Mouse (Mus musculus) midbrain, embryonic 13.5 days (tissue): ENCODE measurements around the gene Fubp1. TPM values are rescaled to one million over a fixed set of nuclear protein-coding genes. Genes with fewer than 3 reads are reported as not detected.

ENCODE experiments used
- ATAC-seq: fragments of 200-750 bp; cut with Nextera tagmentation; 2 replicates; pipeline ENCODE4 v1.8.0; 2017; ENCODE audit warnings: mild to moderate bottlenecking, moderate TSS enrichment, moderate library complexity
- H3K27ac ChIP-seq: fragments of 300-500 bp; sonication (generic); 2 replicates; pipeline ENCODE4 v1.5.1; 2015; ENCODE audit warnings: inconsistent platforms, mild to moderate bottlenecking, moderate library complexity
- H3K27me3 ChIP-seq: fragments of 300-500 bp; sonication (generic); 2 replicates; pipeline ENCODE4 v1.6.1; 2015; ENCODE audit warnings: mild to moderate bottlenecking, inconsistent platforms
- H3K36me3 ChIP-seq: fragments of 300-500 bp; sonication (generic); 2 replicates; pipeline ENCODE4 v1.6.1; 2015; ENCODE audit warnings: mild to moderate bottlenecking, inconsistent platforms
- H3K4me1 ChIP-seq: fragments of 300-500 bp; sonication (generic); replicated peaks from 2 replicates; pipeline ENCODE4 v1.6.1; 2015; ENCODE audit warnings: inconsistent platforms
- H3K4me2 ChIP-seq: fragments of 300-500 bp; sonication (generic); replicated peaks from 2 replicates; pipeline ENCODE4 v1.6.1; 2015; ENCODE audit warnings: moderate library complexity, mild to moderate bottlenecking, inconsistent platforms
- H3K4me3 ChIP-seq: fragments of 300-500 bp; sonication (generic); replicated peaks from 2 replicates; pipeline ENCODE4 v1.5.1; 2015; ENCODE audit warnings: mild to moderate bottlenecking, inconsistent platforms
- H3K9ac ChIP-seq: fragments of 300-500 bp; sonication (generic); replicated peaks from 2 replicates; pipeline ENCODE4 v1.6.1; 2015; ENCODE audit warnings: mild to moderate bottlenecking, inconsistent platforms
- H3K9me3 ChIP-seq: fragments of 300-500 bp; sonication (generic); 2 replicates; pipeline ENCODE4 v1.6.1; 2016; ENCODE audit warnings: mild to moderate bottlenecking, inconsistent platforms
- WGBS: fragments of 180-500 bp; shearing (Covaris S2); methylation state at CpG from one replicate; pipeline ENCODE4 v1.1.7; 2015; 5-methylcytosine and 5-hydroxymethylcytosine counted together
- polyA plus RNA-seq: library from polyadenylated mRNA; unstranded; fragments of >200 nt; fragmentation: Nextera tagmentation; extraction: Ambion mirVana; gene quantifications from 2 replicates; pipeline ENCODE4 v1.2.1, GENCODE M21; 2015

Fubp1 gene
- polyA plus RNA-seq, 1 experiment from 2014 or later, result 353 TPM

DNA sequence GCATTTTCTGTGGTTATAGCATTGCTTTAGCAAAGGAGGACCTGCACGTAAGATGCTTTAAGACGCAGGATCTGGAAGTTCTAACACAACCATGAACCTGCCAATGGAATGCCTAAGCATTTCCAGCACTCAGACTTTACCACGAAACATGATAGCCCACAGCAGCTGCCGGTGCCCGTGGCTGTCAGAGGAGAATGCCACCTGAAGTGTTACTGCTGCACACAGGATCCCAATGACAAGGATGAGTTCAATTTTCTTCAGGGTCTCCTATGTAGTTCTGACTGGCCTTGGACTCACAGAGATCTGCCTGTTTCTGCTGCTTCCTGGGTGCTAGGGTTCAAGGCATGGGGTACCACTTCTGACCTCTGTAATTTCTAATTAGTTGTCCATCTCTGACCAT is 74.5 kb downstream of the Fubp1 start:
- no peak overlapping the region for H3K4me2 ChIP-seq
- no peak for ATAC-seq
- no peak overlapping the region for H3K9ac ChIP-seq
- no peak overlapping the region for H3K4me3 ChIP-seq
- H3K36me3 ChIP-seq, result peaks cover 68% of the 10 kb centered on the region
- H3K9me3 ChIP-seq, result no peaks in the 10 kb centered on the region
- H3K4me1 ChIP-seq, result no peaks in the 10 kb centered on the region
- H3K27ac ChIP-seq, result no peak overlapping the region
- WGBS, result 94% methylated on average over 5 of the region's 5 CpGs
- H3K27me3 ChIP-seq, result no peaks in the 10 kb centered on the region

Other genes with a start within 250 kb of the Fubp1 start
- 3.4 and 5.3 TPM in 2 replicates for gene Gipc2, start 44.2 kb upstream of the Fubp1 start, polyA plus RNA-seq
- 33.9 and 37.8 TPM in 2 replicates for gene Dnajb4, start 120 bp upstream of the Fubp1 start, polyA plus RNA-seq
- 1.9 and 2.8 TPM in 2 replicates for gene Nexn, start 55.9 kb downstream of the Fubp1 start, polyA plus RNA-seq
- 18.1 TPM in 2 replicates for gene Miga1, start 130.0 kb downstream of the Fubp1 start, polyA plus RNA-seq
- gene Usp33, start 136.1 kb downstream of the Fubp1 start, polyA plus RNA-seq, result 79.1 and 85.8 TPM in 2 replicates
- 36.3 and 40.4 TPM in 2 replicates for gene Zzz3, start 185.1 kb downstream of the Fubp1 start, polyA plus RNA-seq